Mouse (Mus musculus): ENCODE results near the gene Gramd1b.

The Gramd1b gene

GRCm38 (mm10) chr9:40361970-40362369, 169.2 kb downstream of the Gramd1b start:
- DNase-seq (ENCODE audit: low read depth), result no peak

GRCm38 (mm10) chr9:40358408-40358896, 172.7 kb downstream of the Gramd1b start:
- DNase-seq (ENCODE audit: low read depth), result no peak

GRCm38 (mm10) chr9:40356768-40357446, 174.3 kb downstream of the Gramd1b start:
- DNase-seq (ENCODE audit: low read depth), result no peak

GRCm38 (mm10) chr9:40356368-40356767, 174.8 kb downstream of the Gramd1b start:
- DNase-seq (ENCODE audit: low read depth), result no peak

GRCm38 (mm10) chr9:40355406-40355805, 175.8 kb downstream of the Gramd1b start:
- DNase-seq (ENCODE audit: low read depth), result no peak

- no peak for DNase-seq (ENCODE audit: low read depth)
Observed at GRCm38 (mm10) chr9:40353596-40353995, 177.6 kb downstream of the Gramd1b start.

- peak; percentile 40 for DNase-seq (ENCODE audit: low read depth)
Observed at GRCm38 (mm10) chr9:40350640-40351039, 180.5 kb downstream of the Gramd1b start.

- DNase-seq (ENCODE audit: low read depth), result no peak
Observed at GRCm38 (mm10) chr9:40350052-40350451, 181.1 kb downstream of the Gramd1b start.

- no peak for DNase-seq (ENCODE audit: low read depth)
Observed at GRCm38 (mm10) chr9:40349554-40349953, 181.6 kb downstream of the Gramd1b start.

- no peak for DNase-seq (ENCODE audit: low read depth)
Observed at GRCm38 (mm10) chr9:40348714-40349233, 182.4 kb downstream of the Gramd1b start.

GRCm38 (mm10) chr9:40346232-40346984, 184.8 kb downstream of the Gramd1b start:
- no peak for DNase-seq (ENCODE audit: low read depth)

- DNase-seq (ENCODE audit: low read depth), result no peak
Observed at GRCm38 (mm10) chr9:40345493-40346231, 185.5 kb downstream of the Gramd1b start.

- DNase-seq (ENCODE audit: low read depth), result no peak
Observed at GRCm38 (mm10) chr9:40344801-40345492, 186.2 kb downstream of the Gramd1b start.

GRCm38 (mm10) chr9:40343828-40344227, 187.4 kb downstream of the Gramd1b start:
- DNase-seq (ENCODE audit: low read depth), result no peak

- DNase-seq (ENCODE audit: low read depth), result no peak
Observed at GRCm38 (mm10) chr9:40343053-40343652, 188.0 kb downstream of the Gramd1b start.

- DNase-seq (ENCODE audit: low read depth), result no peak
Observed at GRCm38 (mm10) chr9:40342101-40342500, 189.1 kb downstream of the Gramd1b start.

GRCm38 (mm10) chr9:40339578-40339977, 191.6 kb downstream of the Gramd1b start:
- DNase-seq (ENCODE audit: low read depth), result no peak

- DNase-seq (ENCODE audit: low read depth), result no peak
Observed at GRCm38 (mm10) chr9:40337131-40337820, 193.9 kb downstream of the Gramd1b start.

- DNase-seq (ENCODE audit: low read depth), result no peak
Observed at GRCm38 (mm10) chr9:40336701-40337100, 194.5 kb downstream of the Gramd1b start.

- DNase-seq (ENCODE audit: low read depth), result no peak
Observed at GRCm38 (mm10) chr9:40334617-40335016, 196.6 kb downstream of the Gramd1b start.

All from c-Kit-positive CD71-negative TER-119-negative erythroid progenitor cells, embryonic 14.5 days (primary cell).